Mouse (Mus musculus) CD8-positive naive resting alpha-beta T cell, adult 2 months (primary cell): ENCODE data around the gene Sdhd.
A peak's percentile ranks its signal among the peaks of the same experiment; 100 is the strongest.
"Not testable (repeated sequence)": the region's sequence is repeated elsewhere in the genome, so short reads cannot be mapped to it uniquely, and the experiment has no call there.

Source experiments
- DNase-seq, 2 experiments: peaks; one replicate each; pipeline ENCODE4 v3.0.0; 2022; ENCODE audit warnings: low read depth in 2 of 2, low spot score in 2 of 2

Gene Sdhd

GRCm38 (mm10) chr9:50603189-50603997, at the start of gene Sdhd, which contains the start of gene Timm8b:
Gene Sdhd (minus strand): TSS chr9:50603812.
Gene Timm8b (plus strand): TSS chr9:50603910.
- DNase-seq: peak; percentile 90

GRCm38 (mm10) chr9:50650503-50650902, 46.9 kb upstream of the Sdhd start:
- no peak for DNase-seq

GRCm38 (mm10) chr9:50646826-50647370, 43.3 kb upstream of the Sdhd start:
- DNase-seq: no peak

- no peak for DNase-seq
Observed at GRCm38 (mm10) chr9:50634270-50634669, 30.7 kb upstream of the Sdhd start.

- DNase-seq: no peak
Observed at GRCm38 (mm10) chr9:50633059-50633458, 29.4 kb upstream of the Sdhd start.

GRCm38 (mm10) chr9:50632016-50632688, 28.5 kb upstream of the Sdhd start:
- DNase-seq: no peak

GRCm38 (mm10) chr9:50630903-50631302, 27.3 kb upstream of the Sdhd start:
- DNase-seq: not testable (repeated sequence)

- no peak for DNase-seq
Observed at GRCm38 (mm10) chr9:50617794-50618330, 14.2 kb upstream of the Sdhd start.

GRCm38 (mm10) chr9:50616766-50617603, 13.4 kb upstream of the Sdhd start, which contains the start of the genes Pih1d2 and Nkapd1:
Gene Pih1d2 (plus strand): TSS chr9:50617321.
Gene Nkapd1 (minus strand): TSS chr9:50617464.
- DNase-seq: peak; percentile 88 to 91

- no peak for DNase-seq
Observed at GRCm38 (mm10) chr9:50616161-50616560, 12.5 kb upstream of the Sdhd start.

GRCm38 (mm10) chr9:50612115-50612514, 8.5 kb upstream of the Sdhd start:
- no peak for DNase-seq

GRCm38 (mm10) chr9:50604338-50604737, 726 bp upstream of the Sdhd start:
- DNase-seq: no peak

- DNase-seq: no peak
Observed at GRCm38 (mm10) chr9:50603998-50604324, 349 bp upstream of the Sdhd start.

- DNase-seq: no peak
Observed at GRCm38 (mm10) chr9:50602055-50602845, 1.4 kb downstream of the Sdhd start.

- DNase-seq: no peak
Observed at GRCm38 (mm10) chr9:50601536-50601935, 2.1 kb downstream of the Sdhd start.

GRCm38 (mm10) chr9:50596973-50597372, 6.6 kb downstream of the Sdhd start:
- DNase-seq: no peak

- no peak for DNase-seq
Observed at GRCm38 (mm10) chr9:50594794-50595417, 8.7 kb downstream of the Sdhd start.

- peak; percentile 39 to 53 for DNase-seq
Observed at GRCm38 (mm10) chr9:50593544-50593943, 10.1 kb downstream of the Sdhd start.

- no peak for DNase-seq
Observed at GRCm38 (mm10) chr9:50592955-50593354, 10.7 kb downstream of the Sdhd start.
